Mouse (Mus musculus): Measurements from ENCODE around the gene Ccdc51.

- TF ChIP-seq EP300 (optimal IDR thresholded peaks at IDR 0.05) (no peak), CTCF (IDR thresholded peaks at IDR 0.05; ENCODE audit: low read depth) (no peak)
Measured at GRCm38 (mm10) chr9:109130076-109130475, 47.8 kb downstream of the Ccdc51 start.
